Mouse (Mus musculus) gastrocnemius, postnatal 25 days (tissue): ENCODE data around the gene 1810009J06Rik. TPM values are rescaled to one million over a fixed set of nuclear protein-coding genes. Genes with fewer than 3 reads are reported as not detected.
"Not testable (repeated sequence)": the region's sequence is repeated elsewhere in the genome, so short reads cannot be mapped to it uniquely, and the experiment has no call there.

Experiments
- DNase-seq: peaks from one replicate; pipeline ENCODE4 v3.0.0; 2022
- long read RNA-seq, 2 experiments: library from polyadenylated mRNA; stranded (forward); transcript quantifications; one replicate each; pipeline ENCODE4 v2.0.0; 2021
- total RNA-seq, 2 experiments: library from RNA; stranded (reverse); gene quantifications; 1 replicate in 1 of 2; 2 replicates in 1 of 2; pipeline ENCODE4 v1.2.3; 2021

1810009J06Rik gene
- not detected for total RNA-seq
- long read RNA-seq, experiment 1, result 0 reads
- long read RNA-seq, experiment 2, result 0 reads

- DNase-seq, result not testable (repeated sequence)
Observed at GRCm38 (mm10) chr6:40964454-40964853, at the start of gene 1810009J06Rik. Gene 1810009J06Rik, plus strand, starts transcription at chr6:40964754.

- DNase-seq, result no peak
Observed at GRCm38 (mm10) chr6:40919954-40920353, 44.6 kb upstream of the 1810009J06Rik start.

GRCm38 (mm10) chr6:40940457-40940856 lies 24.1 kb upstream of the 1810009J06Rik start, which contains the start of gene 1700074P13Rik:
Gene 1700074P13Rik, minus strand, starts transcription at chr6:40940557.
- DNase-seq, result no peak

- no peak for DNase-seq
Observed at GRCm38 (mm10) chr6:40951770-40952169, 12.8 kb upstream of the 1810009J06Rik start, which contains the start of gene Gm4744. Gene Gm4744, minus strand, starts transcription at chr6:40951870.

- DNase-seq, result no peak
Observed at GRCm38 (mm10) chr6:40953716-40954115, 10.8 kb upstream of the 1810009J06Rik start.

GRCm38 (mm10) chr6:40999379-40999778 lies 34.8 kb downstream of the 1810009J06Rik start, which contains the start of gene Gm2663:
Gene Gm2663, minus strand, starts transcription at chr6:40999479.
- not testable (repeated sequence) for DNase-seq

- no peak for DNase-seq
Observed at GRCm38 (mm10) chr6:41015065-41015464, 50.5 kb downstream of the 1810009J06Rik start.

Other genes starting within 250 kb of the 1810009J06Rik start
- gene Moxd2, start 77.3 kb upstream of the 1810009J06Rik start, total RNA-seq, result not detected
- gene Prss58, start 64.4 kb upstream of the 1810009J06Rik start, total RNA-seq, result not detected
- not detected for gene 1700074P13Rik, start 24.2 kb upstream of the 1810009J06Rik start, total RNA-seq
- gene Gm4744, start 12.9 kb upstream of the 1810009J06Rik start, total RNA-seq, result not detected
- gene Gm2663, start 34.7 kb downstream of the 1810009J06Rik start, total RNA-seq, result not detected
- gene 2210010C04Rik, start 70.8 kb downstream of the 1810009J06Rik start, total RNA-seq, result not detected